Mouse (Mus musculus): ENCODE measurements around the gene Kcne3. TPM values are rescaled to one million over a fixed set of nuclear protein-coding genes. Genes with fewer than 3 reads are reported as not detected.

Gene Kcne3
- total RNA-seq (2021) = 1 to 10 TPM in 1 of 2 experiments, under 1 TPM in 1; 0.54 to 1.2 TPM
- long read RNA-seq, experiment 1 = 0 reads
- long read RNA-seq, experiment 2 = 0 reads

DNA sequence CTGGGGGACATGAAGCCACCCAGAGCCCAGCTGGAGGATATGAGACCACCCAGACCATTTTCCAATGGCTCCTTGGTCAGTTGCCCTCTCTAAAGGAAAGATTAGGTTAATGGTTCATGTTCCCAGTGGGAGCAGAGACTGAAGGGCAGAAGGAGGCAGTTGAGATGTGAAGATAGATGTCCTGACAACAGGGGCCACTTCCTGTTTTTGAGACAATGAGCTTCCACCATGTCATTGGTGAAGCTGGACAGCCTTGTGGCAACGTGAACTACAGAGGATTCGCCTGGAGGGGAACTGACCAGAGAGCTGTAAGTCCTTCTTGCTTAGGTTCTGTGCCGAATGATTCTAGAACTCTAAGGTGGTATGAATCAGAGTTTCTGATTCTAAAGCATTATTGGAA, at the start of gene Kcne3:
Kcne3 (plus strand) TSS at position 234 of the 400 bp plus-strand sequence.
- Histone ChIP-seq H3K27ac (no peak within 1 kb of the TSS), H3K4me3 (no peak within 1 kb of the TSS)
- no peak for DNase-seq (ENCODE audit: low spot score in 2 of 2)
- no peak for TF ChIP-seq CTCF (conservative IDR thresholded peaks at IDR 0.05)

DNA sequence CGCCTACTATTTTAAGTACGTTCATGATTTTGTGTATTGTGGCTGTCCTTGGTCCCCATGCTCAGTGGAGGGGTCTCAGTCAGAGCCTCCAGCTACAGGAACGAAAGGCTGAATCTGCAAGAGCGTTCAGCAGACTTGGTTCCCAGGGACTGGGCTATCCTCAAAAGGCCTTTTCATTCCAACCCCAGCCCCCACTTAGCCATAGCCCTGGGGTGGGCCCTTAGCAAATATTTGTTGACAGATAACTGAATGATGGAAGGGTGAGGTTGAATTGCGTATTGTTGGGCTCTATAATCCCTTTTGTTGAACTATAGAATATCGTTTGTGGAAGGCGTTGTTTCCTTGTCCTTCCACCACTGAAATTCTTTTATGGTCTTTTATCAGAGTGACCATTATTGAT, 49.8 kb upstream of the Kcne3 start:
- DNase-seq (ENCODE audit: low spot score in 2 of 2) = no peak
- no peak for TF ChIP-seq CTCF (conservative IDR thresholded peaks at IDR 0.05)
- Histone ChIP-seq H3K27ac (no peak overlapping the region), H3K4me3 (no peak overlapping the region)

DNA sequence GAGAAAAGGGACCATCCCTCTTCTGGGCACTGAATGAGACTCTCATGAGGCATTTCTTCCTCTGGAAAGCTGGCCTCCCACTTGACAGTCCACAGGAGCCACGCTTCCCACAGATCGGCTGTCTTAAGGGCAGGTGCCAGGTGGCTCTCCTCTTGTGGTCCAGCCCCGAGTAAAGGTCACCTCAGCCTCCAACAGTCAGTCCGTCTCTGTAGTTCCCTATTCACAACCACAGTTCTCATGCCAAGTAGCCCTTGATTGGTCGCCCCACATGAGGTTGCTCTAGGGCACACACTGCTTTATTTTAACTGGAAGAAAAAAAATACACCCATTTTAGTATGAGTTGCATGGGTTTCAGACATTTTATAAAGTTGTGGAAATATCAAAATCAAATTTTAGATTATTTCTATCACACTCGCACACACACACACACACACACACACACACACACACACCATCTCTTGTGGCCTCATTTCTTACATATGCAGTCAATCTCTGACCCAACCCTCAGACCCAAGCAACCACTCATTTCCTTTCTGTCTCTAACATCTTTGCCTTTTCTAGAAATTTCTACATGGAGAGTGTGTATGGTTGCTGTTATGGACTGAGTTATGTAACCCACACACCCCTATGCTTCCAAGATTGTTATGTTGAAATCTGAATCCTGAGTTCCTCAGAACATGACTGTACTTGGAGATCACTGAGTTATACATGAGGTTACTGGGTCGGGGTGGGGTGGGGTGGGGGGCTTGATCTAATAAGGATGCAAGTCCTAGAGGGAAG, 47.9 kb upstream of the Kcne3 start:
- Histone ChIP-seq H3K27ac (no peak overlapping the region), H3K4me3 (no peak overlapping the region)
- no peak for TF ChIP-seq CTCF (conservative IDR thresholded peaks at IDR 0.05)
- no peak for DNase-seq (ENCODE audit: low spot score in 2 of 2)

DNA sequence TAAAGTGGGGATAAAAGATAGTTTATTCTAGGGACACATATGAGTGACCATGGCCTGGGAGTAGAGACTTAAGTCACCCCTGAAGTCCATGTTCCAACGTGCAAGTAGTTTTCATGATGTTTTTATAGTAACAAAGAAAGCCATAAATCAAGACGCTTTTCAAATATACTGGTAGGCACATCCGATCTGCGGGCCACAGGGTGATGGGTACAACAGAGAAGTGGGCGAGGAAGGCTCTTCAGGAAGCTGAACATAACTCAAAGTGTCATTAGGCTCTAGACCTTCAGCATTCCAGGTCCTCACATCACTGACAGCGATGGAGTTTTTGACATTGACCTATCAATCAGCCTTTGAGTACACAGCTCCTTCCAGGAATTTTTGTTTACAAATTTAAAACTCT, 45.7 kb upstream of the Kcne3 start:
- no peak for DNase-seq (ENCODE audit: low spot score in 2 of 2)
- TF ChIP-seq CTCF (conservative IDR thresholded peaks at IDR 0.05) = no peak
- H3K27ac ChIP-seq = no peak overlapping the region
- no peak overlapping the region for H3K4me3 ChIP-seq

DNA sequence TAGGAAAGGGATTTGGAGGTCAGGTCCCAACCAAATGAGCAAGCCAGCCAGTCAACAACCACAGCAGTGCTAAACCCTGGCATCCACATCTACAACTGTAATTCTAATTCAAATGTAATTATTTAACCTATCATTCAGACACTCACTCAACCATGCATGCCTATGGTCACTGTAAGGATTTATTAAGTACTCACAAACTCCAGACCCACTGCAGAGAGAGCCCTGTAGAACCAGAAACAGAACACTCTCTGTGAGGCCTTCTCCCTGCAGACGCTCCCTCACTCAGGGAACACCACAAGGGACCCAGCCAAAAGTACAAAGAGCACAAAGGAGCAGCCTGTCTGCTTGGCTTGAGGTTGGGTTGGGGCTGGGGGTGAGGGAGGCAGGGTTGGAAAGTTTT, 43.9 kb upstream of the Kcne3 start:
- DNase-seq (ENCODE audit: low spot score in 2 of 2) = no peak
- H3K4me3 ChIP-seq = no peak overlapping the region
- H3K27ac ChIP-seq = no peak overlapping the region
- TF ChIP-seq CTCF (conservative IDR thresholded peaks at IDR 0.05) = no peak

DNA sequence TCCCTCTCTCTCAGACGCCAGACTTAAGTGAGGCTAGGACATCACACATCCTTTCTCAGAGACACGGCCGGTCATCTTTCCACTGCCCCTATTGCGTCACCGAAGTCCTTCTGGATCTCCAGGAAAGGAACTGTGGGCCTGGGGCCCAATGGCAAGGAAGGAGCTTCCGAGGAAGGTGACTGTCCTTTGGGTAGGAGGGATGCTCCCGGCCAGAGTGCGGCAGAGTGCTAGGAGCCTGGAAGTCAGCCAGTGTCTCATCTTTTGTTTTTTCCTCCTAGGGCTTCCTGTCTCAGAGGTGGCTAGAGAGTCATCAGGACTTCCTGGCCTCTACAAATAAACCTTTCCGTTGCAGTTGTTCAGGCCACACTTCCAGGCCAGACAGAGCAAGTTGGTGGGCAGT, 39.3 kb upstream of the Kcne3 start:
- no peak overlapping the region for H3K4me3 ChIP-seq
- no peak overlapping the region for H3K27ac ChIP-seq
- no peak for DNase-seq (ENCODE audit: low spot score in 2 of 2)
- no peak for TF ChIP-seq CTCF (conservative IDR thresholded peaks at IDR 0.05)

DNA sequence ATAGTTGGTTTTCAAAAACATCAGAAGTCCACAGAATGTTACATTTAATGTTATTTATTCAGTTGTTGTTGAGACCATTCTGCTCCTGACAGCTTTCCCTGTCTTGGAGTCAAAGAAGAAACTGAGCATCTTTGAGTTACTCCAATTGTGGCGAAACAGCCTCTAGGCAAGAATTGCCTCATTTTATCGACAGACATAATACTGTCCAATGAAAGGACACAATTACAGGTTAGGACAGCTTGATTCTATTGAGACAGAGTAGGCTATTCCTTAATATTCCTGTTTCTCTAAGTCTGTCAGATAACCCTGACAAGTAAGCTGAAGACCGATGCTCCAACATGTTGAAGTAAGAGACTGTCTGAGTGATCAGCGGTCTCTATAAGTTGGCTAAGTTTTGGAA, 38.2 kb upstream of the Kcne3 start:
- no peak for TF ChIP-seq CTCF (conservative IDR thresholded peaks at IDR 0.05)
- DNase-seq (ENCODE audit: low spot score in 2 of 2) = no peak
- Histone ChIP-seq H3K27ac (no peak overlapping the region), H3K4me3 (no peak overlapping the region)

DNA sequence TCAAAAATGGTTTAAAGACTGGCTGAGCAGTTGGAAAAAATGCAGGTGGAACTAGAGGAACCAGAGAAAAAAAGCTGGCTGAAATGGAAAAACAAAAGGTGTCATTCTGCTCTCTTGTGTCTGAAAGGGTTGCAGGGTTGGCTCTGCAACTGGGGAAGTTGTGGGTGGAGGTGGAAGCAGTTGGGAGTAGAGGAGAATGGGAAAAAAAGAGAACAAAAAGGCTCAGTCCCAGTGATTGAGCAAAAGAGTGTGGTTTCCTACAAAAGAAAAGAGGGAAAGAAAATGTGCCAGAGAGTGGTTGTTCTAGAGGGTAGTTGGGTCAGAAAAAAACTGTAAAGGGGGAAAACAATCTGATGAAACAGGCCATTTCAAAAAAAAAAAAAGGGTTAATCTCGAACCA, 35.7 kb upstream of the Kcne3 start:
- Histone ChIP-seq H3K27ac (no peak overlapping the region), H3K4me3 (no peak overlapping the region)
- no peak for DNase-seq (ENCODE audit: low spot score in 2 of 2)
- no peak for TF ChIP-seq CTCF (conservative IDR thresholded peaks at IDR 0.05)

DNA sequence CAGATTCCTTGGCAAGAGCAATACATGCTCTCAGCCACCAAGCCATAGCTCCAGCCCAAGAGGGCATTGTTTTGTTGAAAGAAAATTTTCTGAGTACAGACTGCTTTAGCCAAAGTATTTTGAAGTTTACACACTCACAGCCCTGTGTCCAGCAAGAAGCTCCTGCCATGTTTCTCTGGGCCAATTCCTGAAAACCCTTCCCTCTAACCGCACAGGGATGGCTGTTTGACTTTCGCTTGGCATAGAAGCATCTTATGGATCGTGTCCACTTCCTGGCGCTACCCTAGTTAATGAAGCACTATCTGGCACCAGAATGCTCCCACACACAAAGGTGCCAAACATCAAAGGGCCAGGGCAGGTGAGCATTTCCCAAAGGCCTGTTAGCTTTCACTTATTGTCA, 27.7 kb upstream of the Kcne3 start:
- H3K27ac ChIP-seq = no peak overlapping the region
- TF ChIP-seq CTCF (conservative IDR thresholded peaks at IDR 0.05) = no peak
- no peak overlapping the region for H3K4me3 ChIP-seq
- no peak for DNase-seq (ENCODE audit: low spot score in 2 of 2)

DNA sequence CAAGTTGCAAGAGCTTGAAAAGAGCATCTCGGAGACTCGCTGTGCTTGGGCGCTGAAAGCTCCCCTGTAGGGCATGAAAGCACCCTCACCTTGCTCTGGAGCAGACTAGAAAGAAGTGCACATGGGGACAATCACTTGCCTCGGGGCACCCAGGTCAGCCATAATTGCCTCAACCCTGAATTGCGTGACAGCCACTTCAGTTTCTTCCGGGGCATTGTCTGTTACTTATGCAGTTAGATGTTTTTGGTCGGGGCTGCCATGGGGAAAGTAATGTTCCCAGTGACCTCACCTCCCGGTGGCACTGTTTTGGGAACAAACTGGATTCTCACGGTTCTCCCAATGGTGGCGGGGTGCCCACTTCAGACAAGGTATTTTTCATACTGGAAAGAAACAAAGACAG, 26.2 kb upstream of the Kcne3 start:
- no peak overlapping the region for H3K27ac ChIP-seq
- no peak for TF ChIP-seq CTCF (conservative IDR thresholded peaks at IDR 0.05)
- DNase-seq (ENCODE audit: low spot score in 2 of 2) = no peak
- no peak overlapping the region for H3K4me3 ChIP-seq

DNA sequence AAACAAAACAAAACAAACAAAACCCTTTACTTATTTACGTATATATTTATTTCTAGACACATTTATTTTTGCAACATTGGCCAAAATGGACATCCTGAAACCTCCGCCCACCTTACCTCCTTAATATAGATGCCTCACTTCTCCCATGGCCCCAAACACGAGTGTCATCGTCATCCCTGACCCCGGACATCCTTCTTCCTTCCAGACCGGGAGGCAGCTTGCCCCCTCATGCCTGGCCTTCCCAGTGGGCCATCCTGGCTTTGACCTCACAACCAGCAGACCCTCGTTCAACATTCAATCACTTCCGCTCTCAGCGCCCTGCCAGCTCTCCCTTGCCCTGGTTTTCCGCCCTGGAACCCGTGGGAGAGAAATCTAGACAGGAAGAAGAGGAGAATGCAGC, 25.7 kb upstream of the Kcne3 start:
- no peak overlapping the region for H3K4me3 ChIP-seq
- no peak for TF ChIP-seq CTCF (conservative IDR thresholded peaks at IDR 0.05)
- DNase-seq (ENCODE audit: low spot score in 2 of 2) = no peak
- no peak overlapping the region for H3K27ac ChIP-seq

DNA sequence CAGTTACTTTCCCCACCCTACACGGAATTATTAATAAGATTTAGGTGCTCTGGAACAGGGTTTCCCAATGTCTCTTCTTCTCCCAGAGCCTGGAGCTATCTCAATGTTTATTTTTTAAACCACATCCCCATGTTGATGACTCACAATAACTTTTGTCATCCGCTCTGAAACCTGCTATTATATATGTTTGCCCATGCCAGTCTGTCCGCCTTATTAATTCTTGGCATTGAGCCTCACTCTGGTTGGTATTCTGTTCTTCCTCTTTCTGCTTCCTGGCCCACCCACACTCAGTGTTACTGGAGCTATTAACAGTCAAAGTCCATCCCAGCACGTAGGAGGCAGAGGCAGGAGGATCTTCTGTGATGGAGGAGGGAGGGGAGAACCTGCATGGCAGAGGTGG, 18.6 kb upstream of the Kcne3 start:
- TF ChIP-seq CTCF (conservative IDR thresholded peaks at IDR 0.05) = no peak
- H3K27ac ChIP-seq = no peak overlapping the region
- no peak overlapping the region for H3K4me3 ChIP-seq
- no peak for DNase-seq (ENCODE audit: low spot score in 2 of 2)

DNA sequence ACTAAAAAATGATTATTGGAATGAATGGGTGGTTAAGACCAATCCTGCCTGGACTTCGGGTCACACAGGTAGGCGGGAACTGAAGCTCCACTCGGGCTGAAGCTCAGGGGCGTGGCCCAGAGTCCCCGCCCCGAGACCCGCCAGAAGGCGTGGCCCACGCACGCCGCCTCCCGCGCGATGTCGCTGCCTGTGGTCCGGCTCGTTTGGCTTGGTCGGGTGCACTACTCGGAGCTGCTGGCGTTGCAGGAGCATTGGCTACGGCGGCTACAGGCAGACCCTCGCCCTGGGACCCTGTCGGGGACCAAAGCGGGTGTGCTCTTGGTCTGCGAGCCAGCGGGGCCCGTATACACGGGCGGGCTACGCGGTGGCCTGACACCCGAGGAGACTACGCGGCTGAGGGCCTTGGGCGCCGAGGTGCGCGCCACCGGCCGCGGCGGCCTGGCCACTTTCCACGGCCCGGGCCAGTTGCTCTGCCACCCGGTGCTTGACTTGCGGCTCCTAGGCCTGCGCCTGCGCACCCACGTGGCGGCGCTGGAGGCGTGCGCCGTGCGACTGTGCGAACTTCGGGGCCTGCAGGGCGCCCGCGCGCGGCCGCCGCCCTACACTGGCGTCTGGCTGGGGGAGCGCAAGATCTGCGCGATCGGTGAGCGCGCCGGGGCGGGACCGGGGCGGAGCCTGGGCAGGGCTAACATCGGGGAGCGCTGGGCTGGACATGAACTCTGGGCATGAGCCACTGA, 17.0 kb upstream of the Kcne3 start, which contains the start of gene Lipt2:
Lipt2 (plus strand) TSS at position 173 of the 737 bp plus-strand sequence.
- DNase-seq (ENCODE audit: low spot score in 2 of 2) = peak; percentile 90 to 91
- H3K27ac ChIP-seq = peak within 1 kb of the TSS; percentile 98
- peak within 1 kb of the TSS; percentile 82 for H3K4me3 ChIP-seq
- TF ChIP-seq CTCF (conservative IDR thresholded peaks at IDR 0.05) = peak; percentile 59

DNA sequence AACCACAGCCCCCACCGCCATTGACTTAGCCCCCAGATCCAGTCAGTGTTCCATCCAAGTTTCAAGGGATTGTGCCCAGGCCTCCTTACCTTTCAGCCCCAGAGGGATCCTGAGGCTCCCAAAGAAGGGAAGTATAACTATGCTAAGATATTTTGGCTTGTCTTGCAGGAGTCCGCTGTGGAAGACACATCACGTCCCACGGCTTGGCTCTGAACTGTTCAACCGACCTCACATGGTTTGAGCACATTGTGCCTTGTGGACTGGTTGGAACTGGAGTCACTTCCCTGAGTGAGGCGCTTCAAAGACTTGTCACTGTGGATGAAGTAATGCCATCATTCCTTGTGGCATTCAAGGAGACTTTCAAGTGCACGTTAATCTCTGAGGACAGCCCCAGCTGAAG, 16.3 kb upstream of the Kcne3 start:
- no peak for DNase-seq (ENCODE audit: low spot score in 2 of 2)
- peak overlapping the region; percentile 82 for H3K4me3 ChIP-seq
- peak overlapping the region; percentile 98 for H3K27ac ChIP-seq
- TF ChIP-seq CTCF (conservative IDR thresholded peaks at IDR 0.05) = no peak
